Mouse (Mus musculus): Measurements from ENCODE around the gene Styk1. TPM values are rescaled to one million over a fixed set of nuclear protein-coding genes. Genes with fewer than 3 reads are reported as not detected.

The Styk1 gene
- polyA plus RNA-seq, 1 experiment from 2014 or later = 0.14 TPM

- DNase-seq (ENCODE audit: low spot score) = no peak
Observed at GRCm38 (mm10) chr6:131369866-131370616, 16.6 kb upstream of the Styk1 start.

GRCm38 (mm10) chr6:131367101-131367500 lies 13.7 kb upstream of the Styk1 start:
- DNase-seq (ENCODE audit: low spot score) = peak; percentile 27

GRCm38 (mm10) chr6:131364353-131364752 lies 11.0 kb upstream of the Styk1 start:
- DNase-seq (ENCODE audit: low spot score) = no peak

- no peak for DNase-seq (ENCODE audit: low spot score)
Observed at GRCm38 (mm10) chr6:131362987-131363765, 9.8 kb upstream of the Styk1 start.

DNA sequence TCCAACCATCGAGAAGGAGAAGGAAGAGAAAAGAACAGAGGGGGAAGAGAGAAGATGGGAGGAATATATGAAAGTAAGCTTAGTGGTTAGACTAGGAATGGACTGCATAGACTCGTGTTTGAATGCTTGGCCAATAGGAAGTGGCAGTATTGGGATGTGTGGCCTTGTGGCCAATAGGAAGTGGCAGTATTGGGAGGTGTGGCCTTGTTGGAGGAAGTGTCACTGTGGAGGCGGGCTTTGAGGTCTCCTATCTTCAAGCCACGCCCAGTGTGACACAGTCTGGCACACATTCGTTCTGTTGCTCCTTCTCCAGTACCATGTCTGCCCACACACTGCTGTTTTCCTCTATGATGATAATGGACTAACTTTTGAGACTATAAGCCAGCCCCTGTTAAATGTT lies 7.3 kb upstream of the Styk1 start:
- no peak for DNase-seq (ENCODE audit: low spot score)

DNA sequence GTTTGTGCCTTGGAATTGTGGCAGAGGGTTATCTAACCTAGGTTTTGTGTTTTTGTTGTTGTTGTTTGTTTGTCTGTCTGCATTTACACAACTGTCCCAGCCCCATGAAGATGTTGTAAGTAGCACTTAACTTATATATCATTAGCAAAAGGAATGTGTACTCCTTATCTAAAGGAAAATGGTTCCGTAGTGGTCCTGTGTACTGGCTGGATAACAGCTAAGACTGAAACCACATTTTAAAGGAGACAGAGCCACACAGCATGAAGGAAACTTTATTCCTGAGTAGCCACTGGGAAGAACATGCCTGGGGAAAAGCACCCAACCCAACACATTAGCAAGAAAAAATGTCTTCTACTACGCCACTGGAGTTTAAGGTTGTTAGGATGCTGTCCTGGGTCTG lies 6.1 kb upstream of the Styk1 start:
- no peak for DNase-seq (ENCODE audit: low spot score)

- no peak for DNase-seq (ENCODE audit: low spot score)
Observed at GRCm38 (mm10) chr6:131354913-131355312, 1.5 kb upstream of the Styk1 start.

- no peak for DNase-seq (ENCODE audit: low spot score)
Observed at GRCm38 (mm10) chr6:131347026-131347425, 6.4 kb downstream of the Styk1 start.

- no peak for DNase-seq (ENCODE audit: low spot score)
Observed at GRCm38 (mm10) chr6:131344346-131344745, 9.1 kb downstream of the Styk1 start.

GRCm38 (mm10) chr6:131340082-131340481 lies 13.3 kb downstream of the Styk1 start:
- no peak for DNase-seq (ENCODE audit: low spot score)

DNA sequence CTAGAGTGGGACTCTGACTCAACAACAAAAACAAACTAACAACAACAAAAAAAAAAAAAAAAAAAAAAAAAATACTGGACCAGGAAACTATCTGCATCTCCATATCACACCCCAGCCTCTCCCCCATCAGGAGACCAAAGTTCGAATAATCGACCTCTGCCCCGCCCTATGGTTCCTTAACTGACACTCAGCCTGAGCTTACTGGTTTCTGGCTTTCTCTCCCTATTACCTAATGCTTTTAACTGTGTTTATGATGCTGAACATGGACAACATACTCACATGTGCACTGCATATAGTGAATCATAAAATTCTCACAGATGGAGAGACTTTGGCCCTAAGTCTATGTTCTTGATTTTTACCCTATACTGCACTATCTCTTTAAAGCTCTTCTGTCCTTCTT lies 14.1 kb downstream of the Styk1 start:
- no peak for DNase-seq (ENCODE audit: low spot score)

GRCm38 (mm10) chr6:131338787-131339186 lies 14.6 kb downstream of the Styk1 start:
- DNase-seq (ENCODE audit: low spot score) = no peak

GRCm38 (mm10) chr6:131327076-131327475 lies 26.3 kb downstream of the Styk1 start:
- no peak for DNase-seq (ENCODE audit: low spot score)

DNA sequence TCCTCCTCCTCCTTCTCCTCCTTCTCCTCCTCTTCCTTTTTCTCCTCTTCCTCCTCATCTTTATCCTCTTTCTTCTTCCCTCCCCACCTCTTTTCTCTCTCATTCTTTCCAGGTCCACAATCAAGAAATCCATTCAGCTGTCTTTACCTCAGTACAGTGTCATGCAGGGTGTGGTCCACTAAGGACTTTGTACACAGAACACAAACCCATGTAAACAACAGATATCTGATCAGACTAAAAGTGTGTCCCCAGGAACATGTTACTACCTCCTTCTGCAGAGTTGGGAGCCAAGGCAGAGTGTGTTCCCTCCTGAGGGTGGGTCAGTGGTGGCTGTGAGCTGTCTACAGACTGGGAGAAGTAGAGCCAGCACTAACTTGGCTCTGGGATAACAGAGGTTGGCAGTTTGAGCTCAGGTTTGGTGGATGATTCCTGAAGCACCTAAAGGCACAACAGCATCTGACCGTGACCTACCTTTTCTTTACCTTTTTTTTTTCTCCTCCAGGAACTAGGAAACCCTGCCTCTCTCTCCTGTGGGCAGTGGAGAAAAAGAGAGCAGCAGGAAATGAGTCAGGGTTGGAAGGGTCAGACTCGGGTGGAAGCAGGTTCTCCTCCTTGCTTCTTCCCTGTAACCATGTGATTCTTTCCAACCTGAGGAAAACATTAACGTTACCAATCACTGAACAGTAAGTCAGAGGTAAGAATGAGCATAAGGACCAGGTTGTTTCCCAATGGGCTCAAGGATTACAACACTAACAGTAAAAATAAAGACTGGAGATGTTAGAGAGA lies 31.4 kb downstream of the Styk1 start:
- DNase-seq (ENCODE audit: low spot score) = no peak

GRCm38 (mm10) chr6:131316155-131317101 lies 37.0 kb downstream of the Styk1 start:
- DNase-seq (ENCODE audit: low spot score) = no peak

DNA sequence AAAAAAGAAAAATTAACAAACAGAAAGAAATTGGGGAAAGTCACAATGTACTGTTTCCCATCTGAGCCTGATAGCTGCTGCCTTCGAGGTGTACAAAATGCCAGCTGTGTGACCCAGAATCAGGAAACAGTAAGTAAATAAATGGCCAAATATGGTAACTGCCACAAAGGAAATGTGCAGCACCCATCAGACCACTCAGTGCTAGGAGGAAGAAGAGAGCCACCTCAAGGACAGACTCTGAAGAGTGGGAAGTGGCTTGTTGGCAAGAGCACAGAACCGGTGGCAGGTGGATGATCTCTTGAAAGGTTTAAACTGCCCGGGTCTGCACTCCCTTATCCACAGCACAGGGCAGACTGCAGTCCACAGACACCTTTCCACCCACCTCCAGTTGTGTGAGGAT lies 45.4 kb downstream of the Styk1 start:
- peak; percentile 4 for DNase-seq (ENCODE audit: low spot score)

- DNase-seq (ENCODE audit: low spot score) = no peak
Observed at GRCm38 (mm10) chr6:131304776-131305175, 48.6 kb downstream of the Styk1 start.

DNA sequence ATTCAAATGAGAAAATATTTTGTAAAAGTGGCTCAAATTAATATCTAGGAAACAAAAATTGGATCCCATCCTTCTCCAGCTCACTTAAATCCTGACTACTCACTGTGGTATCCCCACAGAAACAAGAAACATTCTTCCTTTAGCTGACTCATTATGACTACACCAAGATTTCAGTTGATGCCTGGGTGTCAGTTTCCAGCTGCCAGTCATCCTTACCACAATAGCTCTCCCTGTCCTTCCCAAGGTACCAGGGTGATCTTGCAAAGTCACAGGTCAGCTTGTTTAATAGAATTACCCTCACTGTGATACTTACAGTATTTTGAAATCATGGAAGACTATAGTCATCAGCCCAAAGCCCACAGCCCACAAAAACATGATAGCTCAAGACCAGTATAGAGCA lies 54.9 kb downstream of the Styk1 start:
- DNase-seq (ENCODE audit: low spot score) = no peak

GRCm38 (mm10) chr6:131294435-131295112 lies 58.8 kb downstream of the Styk1 start:
- DNase-seq (ENCODE audit: low spot score) = no peak

DNA sequence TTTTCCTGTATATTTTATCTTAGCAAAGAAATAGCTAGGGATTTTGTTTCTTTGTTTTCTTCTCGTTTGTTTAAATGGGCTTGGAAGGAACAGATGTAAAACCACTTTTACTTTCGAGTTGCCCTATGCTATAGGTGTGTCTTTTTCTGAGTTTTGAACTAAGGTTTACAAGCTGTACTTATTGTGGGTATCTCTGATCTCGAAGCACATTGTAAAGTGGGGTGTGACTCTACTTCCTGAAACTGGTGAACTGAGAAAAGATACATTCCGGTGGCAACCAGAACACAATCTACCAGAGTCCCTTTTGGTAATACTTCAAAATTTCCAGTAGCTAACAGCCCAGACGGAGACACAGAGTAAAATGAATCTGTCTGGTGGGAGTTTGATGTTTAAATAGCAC lies 59.5 kb downstream of the Styk1 start:
- no peak for DNase-seq (ENCODE audit: low spot score)
